In genomic region chr10:95628338-95628737, GRCm38 (mm10) we compare ENCODE assay signal across 21 mouse cellular contexts. TPM values are rescaled to one million over a fixed set of nuclear protein-coding genes. Genes with fewer than 3 reads are reported as not detected.
"Had no signal": no experiment of that assay in that cellular context is flagged by ENCODE, and none has a peak within 500 bp of the region (broad histone marks: within the 10 kb centered on the region; RNA-seq: fewer than 3 reads in every experiment).

No protein-coding gene starts in this region.

- H3K9ac ChIP-seq: liver, embryonic 14.5 days; lung, embryonic 15.5 days; midbrain, embryonic 12.5 days; neural tube, embryonic 12.5 days had no signal

- ATAC-seq: lung, postnatal 0 days; midbrain, embryonic 16.5 days had no signal

- H3K36me3 ChIP-seq: lung, embryonic 15.5 days; midbrain, embryonic 10.5 days; midbrain, embryonic 12.5 days; neural tube, embryonic 12.5 days had no signal

- DNase-seq: lung, adult 2 months; lung, postnatal 14 days; lung, postnatal 36 days; midbrain, embryonic 14.5 days; right cerebral cortex, postnatal 14 days; thymus, adult 18-20 months; thymus, postnatal 14 days; thymus, postnatal 36 days had no signal

- H3K4me3 ChIP-seq: lung, embryonic 15.5 days; midbrain, embryonic 10.5 days; midbrain, embryonic 12.5 days; neural tube, embryonic 12.5 days had no signal

- H3K4me2 ChIP-seq: lung, embryonic 15.5 days; midbrain, embryonic 12.5 days; neural tube, embryonic 12.5 days had no signal

- H3K27me3 ChIP-seq: lung, embryonic 15.5 days; midbrain, embryonic 12.5 days; neural tube, embryonic 12.5 days had no signal

- H3K27ac ChIP-seq: liver, embryonic 14.5 days; lung, embryonic 15.5 days; midbrain, embryonic 10.5 days; midbrain, embryonic 12.5 days; neural tube, embryonic 12.5 days had no signal

- H3K9me3 ChIP-seq: lung, embryonic 15.5 days; midbrain, embryonic 10.5 days; midbrain, embryonic 12.5 days; neural tube, embryonic 12.5 days had no signal

- H3K4me1 ChIP-seq: neural tube, embryonic 12.5 days had no signal

RNA-seq across cellular contexts. Expression of gene Anapc15-ps, which starts 44.9 kb away (rescaled TPM):
- polyA plus RNA-seq: liver, embryonic 14.5 days; liver, embryonic 16.5 days; lung, adult 2 months; lung, postnatal 0 days; midbrain, embryonic 10.5 days; midbrain, embryonic 12.5 days; midbrain, embryonic 14.5 days; midbrain, embryonic 16.5 days; neural tube, embryonic 12.5 days; neural tube, embryonic 14.5 days; spleen, adult 2 months; stomach, embryonic 14.5 days; stomach, embryonic 16.5 days; thymus, postnatal 0 days had no signal
